Mouse (Mus musculus) CD4-positive helper T cell, adult 2 months (primary cell): ENCODE results near the gene Lcn2.

Experiments used
- DNase-seq: peaks from one replicate; pipeline ENCODE4 v3.0.0-alpha.2; 2012; ENCODE audit warnings: low read depth, missing footprints, low spot score

The Lcn2 gene

GRCm38 (mm10) chr2:32387706-32388490 is at the start of gene Lcn2:
Lcn2 (minus strand) TSS chr2:32388252.
- DNase-seq = no peak

GRCm38 (mm10) chr2:32437612-32438166 is 49.6 kb upstream of the Lcn2 start:
- DNase-seq = no peak

GRCm38 (mm10) chr2:32436686-32437372 is 48.8 kb upstream of the Lcn2 start:
- no peak for DNase-seq

- no peak for DNase-seq
Measured at GRCm38 (mm10) chr2:32430701-32431676, 42.9 kb upstream of the Lcn2 start.

- DNase-seq = no peak
Measured at GRCm38 (mm10) chr2:32429215-32429891, 41.3 kb upstream of the Lcn2 start.

GRCm38 (mm10) chr2:32428262-32428722 is 40.2 kb upstream of the Lcn2 start:
- DNase-seq = no peak

- DNase-seq = no peak
Measured at GRCm38 (mm10) chr2:32427720-32428119, 39.7 kb upstream of the Lcn2 start.

GRCm38 (mm10) chr2:32426141-32426540 is 38.1 kb upstream of the Lcn2 start:
- no peak for DNase-seq

- no peak for DNase-seq
Measured at GRCm38 (mm10) chr2:32425568-32425967, 37.5 kb upstream of the Lcn2 start.

GRCm38 (mm10) chr2:32424796-32425195 is 36.7 kb upstream of the Lcn2 start:
- DNase-seq = no peak

- DNase-seq = peak; percentile 67
Measured at GRCm38 (mm10) chr2:32423481-32424331, 35.7 kb upstream of the Lcn2 start.

- no peak for DNase-seq
Measured at GRCm38 (mm10) chr2:32421851-32422251, 33.8 kb upstream of the Lcn2 start.

GRCm38 (mm10) chr2:32420647-32421046 is 32.6 kb upstream of the Lcn2 start:
- DNase-seq = no peak

- DNase-seq = no peak
Measured at GRCm38 (mm10) chr2:32420066-32420608, 32.1 kb upstream of the Lcn2 start.

GRCm38 (mm10) chr2:32419359-32419758 is 31.3 kb upstream of the Lcn2 start:
- no peak for DNase-seq

GRCm38 (mm10) chr2:32418430-32419151 is 30.5 kb upstream of the Lcn2 start:
- no peak for DNase-seq

- no peak for DNase-seq
Measured at GRCm38 (mm10) chr2:32417486-32417885, 29.4 kb upstream of the Lcn2 start.

GRCm38 (mm10) chr2:32416556-32416955 is 28.5 kb upstream of the Lcn2 start:
- no peak for DNase-seq

GRCm38 (mm10) chr2:32415801-32416200 is 27.7 kb upstream of the Lcn2 start:
- no peak for DNase-seq
